In the genomic region with DNA sequence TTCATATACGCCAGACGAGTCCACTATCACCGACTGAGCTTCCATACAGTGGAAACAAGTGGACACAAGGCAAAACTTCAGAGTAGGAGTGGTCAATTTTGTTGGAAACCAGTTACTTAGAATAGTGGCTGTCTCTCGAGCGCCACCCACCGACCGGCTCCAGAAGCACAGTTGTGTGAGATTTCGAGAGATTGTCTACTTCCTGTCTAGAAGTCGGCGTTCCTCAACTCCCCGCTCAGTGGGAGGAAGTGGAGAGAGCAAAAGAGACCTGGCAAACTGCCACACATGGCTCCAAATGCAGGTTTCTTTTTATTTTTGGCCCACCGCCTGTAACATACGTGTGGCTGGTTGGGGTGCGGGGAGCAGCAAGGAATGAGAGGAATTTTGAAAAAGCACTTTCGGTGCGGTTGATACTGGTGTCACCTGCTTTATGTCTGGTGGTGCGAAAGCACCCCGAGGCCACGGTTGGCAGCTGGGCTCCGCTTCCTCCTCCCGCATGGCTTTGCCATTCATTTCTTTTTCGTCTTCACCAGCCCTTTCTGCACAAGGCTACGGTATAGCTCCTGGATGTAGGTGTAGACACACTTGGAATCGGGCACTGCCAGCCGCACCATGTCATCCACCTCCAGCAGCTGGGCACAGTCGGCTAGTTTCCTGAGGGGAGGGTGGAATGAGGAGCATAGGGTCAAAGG, we compare ENCODE assay signal across 8 mouse cellular contexts. TPM values are rescaled to one million over a fixed set of nuclear protein-coding genes. Genes with fewer than 3 reads are reported as not detected.
DNase-seq lines count a peak whose midpoint lies in the region; ATAC-seq and TF ChIP-seq lines count a peak whose summit lies in the region.

No protein-coding gene starts in this region.

- no peaks in the 10 kb centered on the region for H3K79me2 ChIP-seq in MEL (ENCODE audit: control insufficient read depth, insufficient read depth, low read length, poor library complexity)

- H3K27me3 ChIP-seq in MEL (ENCODE audit: control insufficient read depth in 1 of 2, insufficient read depth in 2 of 2, low read length in 2 of 2), result no peaks in the 10 kb centered on the region
- no peaks in the 10 kb centered on the region for H3K27me3 ChIP-seq in hindbrain, embryonic 10.5 days (ENCODE audit: insufficient read depth, poor library complexity, severe bottlenecking)
- H3K27me3 ChIP-seq in lung, embryonic 14.5 days (ENCODE audit: insufficient read depth, low read length), result no peaks in the 10 kb centered on the region

- peak; percentile 82 for ATAC-seq in lung, embryonic 14.5 days (ENCODE audit: insufficient read depth)
- ATAC-seq in neutrophil, adult 5-6 weeks (ENCODE audit: extremely low read depth, insufficient number of reproducible peaks, low FRiP score, poor library complexity, severe bottlenecking), result peak; percentile 87

- H3K9me3 ChIP-seq in MEL (replicated peaks; ENCODE audit: insufficient read depth, low read length), result no peaks in the 10 kb centered on the region
- H3K9me3 ChIP-seq in hindbrain, embryonic 10.5 days, result no peaks in the 10 kb centered on the region
- no peaks in the 10 kb centered on the region for H3K9me3 ChIP-seq in lung, embryonic 14.5 days (ENCODE audit: low read depth, low read length)

- H3K36me3 ChIP-seq in MEL (ENCODE audit: control insufficient read depth in 1 of 2, insufficient read depth in 2 of 2, low read length in 2 of 2), result peaks cover 0 to 15% of the 10 kb centered on the region in 2 experiments; a peak in 2 of 4 replicates
- peaks cover 15% of the 10 kb centered on the region for H3K36me3 ChIP-seq in hindbrain, embryonic 10.5 days
- no peaks in the 10 kb centered on the region for H3K36me3 ChIP-seq in lung, embryonic 14.5 days (ENCODE audit: insufficient read depth)

- H3K4me3 ChIP-seq in MEL (ENCODE audit: control insufficient read depth in 1 of 2, insufficient read depth in 1 of 2, low read depth in 2 of 2, low read length in 2 of 2), result peak overlapping the region; percentile 58 to 63
- H3K4me3 ChIP-seq in hindbrain, embryonic 10.5 days, result peak overlapping the region; percentile 38
- H3K4me3 ChIP-seq in lung, embryonic 14.5 days (ENCODE audit: low read depth, low read length), result peak overlapping the region; percentile 24; the same call in 1 of the 2 replicates

- WGBS in hindbrain, embryonic 10.5 days, result 42% methylated on average over 26 of the region's 26 CpGs
- WGBS in lung, embryonic 14.5 days, result 24% methylated on average over 26 of the region's 26 CpGs

- H3K9ac ChIP-seq in MEL (ENCODE audit: control insufficient read depth, low read depth, low read length, poor library complexity, severe bottlenecking), result peak overlapping the region; percentile 54
- 0 out of 2 replicates have a peak overlapping the region, but pooled peaks have one; percentile 10 for H3K9ac ChIP-seq in lung, embryonic 14.5 days

- peaks cover 4 to 15% of the 10 kb centered on the region in 2 experiments; a peak in 3 of 4 replicates for H3K4me1 ChIP-seq in MEL (ENCODE audit: control insufficient read depth in 1 of 2, insufficient read depth in 2 of 2, low read length in 2 of 2)
- peaks cover 19% of the 10 kb centered on the region for H3K4me1 ChIP-seq in hindbrain, embryonic 10.5 days (replicated peaks)
- no peaks in the 10 kb centered on the region for H3K4me1 ChIP-seq in lung, embryonic 14.5 days (ENCODE audit: insufficient read depth)

- peak; percentile 76 to 87 (median 86) for TF ChIP-seq CTCF in MEL (IDR thresholded peaks at IDR 0.05 in 2 of 3, conservative IDR thresholded peaks at IDR 0.05 in 1 of 3; ENCODE audit: control insufficient read depth in 1 of 3, insufficient read depth in 1 of 3, low read depth in 2 of 3, low read length in 3 of 3, poor library complexity in 1 of 3, severe bottlenecking in 1 of 3)
- peak; percentile 81 for TF ChIP-seq CTCF in lung, embryonic 14.5 days (IDR thresholded peaks at IDR 0.05; ENCODE audit: low read depth)

- peak in 1 of 2 experiments; percentile 25; a peak in 2 of 4 replicates for TF ChIP-seq EP300 in MEL (IDR thresholded peaks at IDR 0.05; ENCODE audit: low read depth in 1 of 2, low read length in 2 of 2)

- DNase-seq in MEL (ENCODE audit: low read depth, low spot score), result peak; percentile 96
- DNase-seq in cerebellum, adult 9-10 months, result peak; percentile 87
- peak; percentile 81 to 94 for DNase-seq in frontal cortex, adult 2 months (ENCODE audit: extremely low spot score in 1 of 2, low spot score in 1 of 2)
- peak; percentile 91 for DNase-seq in hindbrain, embryonic 10.5 days (ENCODE audit: low spot score)
- DNase-seq in layer of hippocampus, adult 9-10 months (ENCODE audit: low spot score), result peak; percentile 92
- DNase-seq in lung, embryonic 14.5 days, result peak; percentile 96
- DNase-seq in testis, postnatal 14 days (ENCODE audit: low spot score), result peak; percentile 85

- peak; percentile 49 for TF ChIP-seq RAD21 in MEL (IDR thresholded peaks at IDR 0.05; ENCODE audit: low read depth, low read length)

- TF ChIP-seq POLR2A in MEL (IDR thresholded peaks at IDR 0.05; ENCODE audit: control insufficient read depth in 1 of 2, insufficient read depth in 1 of 2, low read depth in 1 of 2, low read length in 2 of 2, poor library complexity in 1 of 2), result no peak

- peak overlapping the region; percentile 58 for H3K4me2 ChIP-seq in lung, embryonic 14.5 days

- peak overlapping the region; percentile 81 for H3K27ac ChIP-seq in MEL (ENCODE audit: control insufficient read depth, low read depth, low read length)
- H3K27ac ChIP-seq in hindbrain, embryonic 10.5 days, result peak overlapping the region; percentile 54
- H3K27ac ChIP-seq in lung, embryonic 14.5 days (ENCODE audit: low read depth), result peak overlapping the region; percentile 61

TF ChIP-seq in MEL, 35 proteins besides CTCF, POLR2A, EP300 and RAD21 (continues in another document):
- TF ChIP-seq KAT2A (conservative IDR thresholded peaks at IDR 0.05; ENCODE audit: low read depth, low read length) (no peak), MXI1 (IDR thresholded peaks at IDR 0.05; ENCODE audit: low read depth, low read length) (0 out of 2 replicates have a peak, but pooled peaks have one; percentile 58), TBP (IDR thresholded peaks at IDR 0.05; ENCODE audit: low read depth, low read length) (no peak), USF1 (IDR thresholded peaks at IDR 0.05; ENCODE audit: low read depth, low read length) (no peak), ZMIZ1 (IDR thresholded peaks at IDR 0.05; ENCODE audit: low read depth, low read length) (no peak), TCF12 (IDR thresholded peaks at IDR 0.05; ENCODE audit: low read depth, low read length) (peak; percentile 44; the same call in 1 of the 2 replicates), USF2 (IDR thresholded peaks at IDR 0.05; ENCODE audit: borderline replicate concordance in 1 of 2, insufficient read depth in 1 of 2, low read depth in 1 of 2, low read length in 2 of 2) (no peak), MAZ (IDR thresholded peaks at IDR 0.05; ENCODE audit: low read depth, low read length) (no peak), MEF2A (IDR thresholded peaks at IDR 0.05; ENCODE audit: extremely low read depth, insufficient replicate concordance, low read depth, low read length, poor library complexity, severe bottlenecking) (0 out of 2 replicates have a peak, but pooled peaks have one; percentile 24), ETS1 (IDR thresholded peaks at IDR 0.05; ENCODE audit: low read depth, low read length) (peak; percentile 84)

RNA-seq across cellular contexts. Expression of gene Smtnl1, which starts 11.4 kb away (rescaled TPM):
- total RNA-seq in MEL (2012; rRNA removed), result not detected in 2 replicates
- not detected for polyA plus RNA-seq in MEL (2012; ENCODE audit: insufficient read depth in 1 of 2, insufficient read length in 2 of 2, low read depth in 1 of 2, low replicate concordance in 2 of 2, missing spikeins in 1 of 2)
- polyA plus RNA-seq in frontal cortex, adult 2 months (2012; rRNA removed), result not detected in 2 replicates
- polyA plus RNA-seq in hindbrain, embryonic 10.5 days (2016; fragmentation: Nextera tagmentation; extraction: Ambion mirVana), result 0.09 and 0.14 TPM in 2 replicates
- polyA plus RNA-seq in lung, embryonic 14.5 days (2014; fragmentation: Nextera tagmentation; extraction: Ambion mirVana), result 0.11 and 0.24 TPM in 2 replicates
- not detected in 2 replicates for total RNA-seq in neutrophil, adult 5-6 weeks (2017)

RNA-seq across cellular contexts. Expression of gene Ube2l6, which starts 12.4 kb away (rescaled TPM):
- total RNA-seq in MEL (2012; rRNA removed), result 8.8 and 17.5 TPM in 2 replicates
- 10 to 100 TPM in 1 of 2 experiments, not detected in 1; 37.0 TPM for polyA plus RNA-seq in MEL (2012; ENCODE audit: insufficient read depth in 1 of 2, insufficient read length in 2 of 2, low read depth in 1 of 2, low replicate concordance in 2 of 2, missing spikeins in 1 of 2)
- 10.2 TPM in 2 replicates for polyA plus RNA-seq in frontal cortex, adult 2 months (2012; rRNA removed)
- 37.2 and 41.6 TPM in 2 replicates for polyA plus RNA-seq in hindbrain, embryonic 10.5 days (2016; fragmentation: Nextera tagmentation; extraction: Ambion mirVana)
- 39.1 and 40.0 TPM in 2 replicates for polyA plus RNA-seq in lung, embryonic 14.5 days (2014; fragmentation: Nextera tagmentation; extraction: Ambion mirVana)
- total RNA-seq in neutrophil, adult 5-6 weeks (2017), result 95.3 and 99.8 TPM in 2 replicates

RNA-seq across cellular contexts. Expression of gene Timm10, which starts 15.8 kb away (rescaled TPM):
- 165 and 193 TPM in 2 replicates for total RNA-seq in MEL (2012; rRNA removed)
- 100 to 1,000 TPM in 1 of 2 experiments, not detected in 1; 129 TPM for polyA plus RNA-seq in MEL (2012; ENCODE audit: insufficient read depth in 1 of 2, insufficient read length in 2 of 2, low read depth in 1 of 2, low replicate concordance in 2 of 2, missing spikeins in 1 of 2)
- polyA plus RNA-seq in frontal cortex, adult 2 months (2012; rRNA removed), result 86.2 and 96.6 TPM in 2 replicates
- 56.3 and 58.9 TPM in 2 replicates for polyA plus RNA-seq in hindbrain, embryonic 10.5 days (2016; fragmentation: Nextera tagmentation; extraction: Ambion mirVana)
- polyA plus RNA-seq in lung, embryonic 14.5 days (2014; fragmentation: Nextera tagmentation; extraction: Ambion mirVana), result 55.4 and 58.7 TPM in 2 replicates
- 10.0 and 10.3 TPM in 2 replicates for total RNA-seq in neutrophil, adult 5-6 weeks (2017)

RNA-seq across cellular contexts. Expression of gene Slc43a1, which starts 27.6 kb away (rescaled TPM):
- total RNA-seq in MEL (2012; rRNA removed), result 93.3 and 131 TPM in 2 replicates
- 100 to 1,000 TPM in 1 of 2 experiments, 10 to 100 TPM in 1; 69.8 to 108 TPM for polyA plus RNA-seq in MEL (2012; ENCODE audit: insufficient read depth in 1 of 2, insufficient read length in 2 of 2, low read depth in 1 of 2, low replicate concordance in 2 of 2, missing spikeins in 1 of 2)
- polyA plus RNA-seq in frontal cortex, adult 2 months (2012; rRNA removed), result 0.22 and 0.29 TPM in 2 replicates
- 23.1 and 28.6 TPM in 2 replicates for polyA plus RNA-seq in hindbrain, embryonic 10.5 days (2016; fragmentation: Nextera tagmentation; extraction: Ambion mirVana)
- polyA plus RNA-seq in lung, embryonic 14.5 days (2014; fragmentation: Nextera tagmentation; extraction: Ambion mirVana), result 18.8 and 20.2 TPM in 2 replicates
- total RNA-seq in neutrophil, adult 5-6 weeks (2017), result 3.4 and 4.7 TPM in 2 replicates

RNA-seq across cellular contexts. Expression of gene Serping1, which starts 35.8 kb away (rescaled TPM):
- total RNA-seq in MEL (2012; rRNA removed), result not detected in 2 replicates
- not detected for polyA plus RNA-seq in MEL (2012; ENCODE audit: insufficient read depth in 1 of 2, insufficient read length in 2 of 2, low read depth in 1 of 2, low replicate concordance in 2 of 2, missing spikeins in 1 of 2)
- 13.9 and 17.4 TPM in 2 replicates for polyA plus RNA-seq in frontal cortex, adult 2 months (2012; rRNA removed)
- 29.4 and 43.1 TPM in 2 replicates for polyA plus RNA-seq in hindbrain, embryonic 10.5 days (2016; fragmentation: Nextera tagmentation; extraction: Ambion mirVana)
- 65.4 and 70.3 TPM in 2 replicates for polyA plus RNA-seq in lung, embryonic 14.5 days (2014; fragmentation: Nextera tagmentation; extraction: Ambion mirVana)
- total RNA-seq in neutrophil, adult 5-6 weeks (2017), result not detected in 2 replicates

Comparison
In these comparisons a context has a peak if more than half of its experiments do, and no peak if none do; other contexts are left out.
1. Peak in every context shown above with its lines: DNase-seq, ATAC-seq, H3K4me3 ChIP-seq and H3K27ac ChIP-seq.